Mouse (Mus musculus) thymus, adult 18-20 months (tissue): ENCODE data around the gene Nkiras2.
"Not testable (repeated sequence)": the region's sequence is repeated elsewhere in the genome, so short reads cannot be mapped to it uniquely, and the experiment has no call there.

Experiments
- DNase-seq, 2 experiments: peaks; one replicate each; pipeline ENCODE4 v3.0.0; 2022; ENCODE audit warnings: mixed read lengths in 2 of 2

The Nkiras2 gene

DNA sequence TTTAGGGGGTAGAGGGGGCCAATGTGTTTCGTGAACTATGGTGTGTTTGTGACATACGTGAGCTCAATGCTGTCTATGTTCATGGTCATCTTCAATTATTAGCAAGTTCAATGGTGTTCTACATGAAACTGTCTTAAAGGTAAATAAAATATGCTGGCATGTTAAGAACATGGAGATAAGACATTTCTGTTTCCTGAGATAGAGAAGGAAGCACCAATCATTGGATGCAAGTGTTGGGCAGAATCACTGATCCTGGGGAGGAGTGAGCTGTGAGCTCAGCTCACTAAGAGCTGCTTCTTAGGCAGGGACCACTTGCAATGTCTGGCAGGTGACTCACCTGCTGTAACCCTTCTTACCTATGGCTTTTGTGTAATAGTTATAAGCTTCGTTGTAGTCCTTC lies 17.7 kb upstream of the Nkiras2 start:
- no peak for DNase-seq

GRCm38 (mm10) chr11:100603155-100603554 lies 15.9 kb upstream of the Nkiras2 start:
- no peak for DNase-seq

DNA sequence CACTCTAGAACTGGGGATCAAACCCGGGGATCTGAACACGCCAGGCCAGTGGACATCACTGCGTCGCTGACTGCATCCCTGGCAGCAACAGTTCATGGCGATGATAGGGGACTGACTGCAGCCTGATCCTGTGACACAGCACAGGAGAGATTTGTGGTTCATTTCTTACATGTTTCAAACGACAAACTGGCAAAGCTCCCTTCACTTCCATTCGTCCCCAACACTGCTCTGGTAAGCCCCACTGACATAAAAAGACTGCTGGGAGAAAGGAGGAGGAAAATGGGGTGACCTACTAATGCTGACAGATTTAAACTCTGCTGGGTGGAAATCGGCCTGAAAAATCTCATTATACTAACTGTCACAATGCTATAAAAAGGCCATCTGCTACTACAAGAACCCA lies 15.2 kb upstream of the Nkiras2 start:
- no peak for DNase-seq

GRCm38 (mm10) chr11:100604321-100605005 lies 14.6 kb upstream of the Nkiras2 start:
- DNase-seq: no peak

DNA sequence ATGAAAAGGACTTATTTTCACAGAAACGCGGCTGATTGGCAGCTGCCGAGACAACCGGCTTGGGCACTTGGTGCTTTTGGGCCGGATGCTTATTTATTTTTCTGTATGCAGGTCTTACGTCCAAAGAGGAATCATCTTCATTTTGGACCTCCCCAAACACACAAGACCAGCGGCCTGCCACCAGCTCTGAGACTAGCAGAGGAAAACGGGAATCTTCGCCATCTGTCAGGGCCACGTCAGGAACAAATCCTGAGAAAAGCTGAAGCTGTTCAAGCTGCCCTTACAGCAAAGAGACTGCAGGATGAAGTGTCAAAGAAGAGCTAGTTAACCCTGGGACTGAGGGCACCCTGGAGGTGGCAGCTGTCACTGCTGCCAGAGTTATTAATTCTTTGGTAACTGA lies 13.6 kb upstream of the Nkiras2 start:
- no peak for DNase-seq

- no peak for DNase-seq
Measured at GRCm38 (mm10) chr11:100607121-100607520, 11.9 kb upstream of the Nkiras2 start.

DNA sequence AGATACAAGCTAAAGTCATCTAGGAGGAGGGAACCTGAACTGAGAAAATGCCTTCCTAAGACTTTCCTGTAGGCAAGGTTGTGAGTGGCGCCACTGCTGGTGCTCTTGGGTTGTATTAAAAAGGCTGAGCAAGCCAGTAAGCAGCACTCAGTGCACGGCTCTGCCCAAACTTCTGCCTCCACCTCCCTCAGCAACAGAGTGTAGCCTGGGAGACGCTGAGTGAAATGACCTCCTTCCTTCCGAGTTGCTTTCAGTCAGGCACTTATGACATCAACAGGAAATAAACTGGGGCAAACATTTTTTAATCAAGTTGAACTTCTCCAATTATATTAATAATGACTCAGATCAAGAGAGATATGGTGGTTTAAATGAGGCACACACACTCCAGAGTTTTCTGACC lies 10.2 kb upstream of the Nkiras2 start:
- DNase-seq: no peak

DNA sequence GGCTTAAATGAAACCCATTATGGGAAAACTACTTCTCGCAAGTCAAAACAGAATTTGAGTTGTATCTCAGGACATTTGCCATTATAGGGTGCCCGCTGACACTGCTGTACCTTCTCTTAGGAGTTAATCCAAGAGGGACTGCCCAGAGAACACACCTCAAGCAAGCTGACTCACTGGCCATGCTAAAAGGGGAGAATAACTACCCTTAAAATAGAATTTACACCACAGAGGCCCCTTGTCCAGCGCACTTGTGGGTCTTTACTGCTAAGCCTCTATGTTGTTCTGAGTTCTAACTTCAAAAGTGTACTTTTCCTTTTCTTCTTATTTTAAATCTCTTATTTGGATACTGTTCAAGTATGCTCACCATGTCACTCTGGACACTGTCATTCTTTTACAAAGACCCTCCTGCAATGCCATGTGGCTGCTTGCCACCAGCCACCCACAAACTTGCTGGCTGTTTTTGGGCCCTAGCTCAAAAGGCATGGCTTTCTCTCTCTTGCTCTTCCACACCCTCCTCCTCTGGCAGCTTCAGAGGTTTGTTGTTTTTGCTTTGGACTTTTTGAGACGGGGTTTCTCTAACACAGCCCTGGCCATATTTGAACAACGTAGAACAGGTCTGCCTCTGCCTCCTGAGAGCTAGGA lies 9.6 kb upstream of the Nkiras2 start:
- no peak for DNase-seq

DNA sequence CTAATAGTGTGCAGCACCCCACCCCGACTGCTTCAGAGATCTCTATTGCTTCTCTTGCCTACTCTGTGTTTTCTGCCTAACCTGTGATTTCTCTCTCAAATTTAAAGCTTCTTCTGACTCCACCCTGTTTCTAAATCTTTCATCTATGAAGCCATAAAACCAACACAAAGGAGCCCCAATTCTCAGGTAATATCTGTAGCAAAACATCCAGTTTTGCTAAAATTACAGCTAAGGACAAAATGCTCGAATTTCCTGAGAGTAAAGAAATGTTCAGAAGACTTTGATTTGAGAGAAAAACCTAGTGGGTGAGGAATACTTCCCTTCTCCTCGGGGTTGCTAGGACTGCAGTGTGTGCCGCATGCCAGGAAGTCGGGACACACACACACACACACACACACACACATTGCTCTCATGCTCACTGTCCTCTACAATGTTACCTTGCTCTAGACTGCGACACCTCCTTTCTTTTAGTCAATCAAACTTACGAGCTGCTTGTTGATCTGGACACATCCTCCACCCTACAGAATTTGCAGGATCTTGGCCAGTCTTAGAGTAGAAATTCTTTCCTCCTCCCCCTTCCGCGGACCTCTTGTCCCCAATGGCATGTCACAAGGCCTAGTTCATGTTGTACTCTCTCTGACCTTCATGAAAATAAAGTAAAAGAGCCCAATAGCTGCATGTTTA lies 8.9 kb upstream of the Nkiras2 start:
- no peak for DNase-seq

- no peak for DNase-seq
Measured at GRCm38 (mm10) chr11:100611627-100612026, 7.4 kb upstream of the Nkiras2 start.

DNA sequence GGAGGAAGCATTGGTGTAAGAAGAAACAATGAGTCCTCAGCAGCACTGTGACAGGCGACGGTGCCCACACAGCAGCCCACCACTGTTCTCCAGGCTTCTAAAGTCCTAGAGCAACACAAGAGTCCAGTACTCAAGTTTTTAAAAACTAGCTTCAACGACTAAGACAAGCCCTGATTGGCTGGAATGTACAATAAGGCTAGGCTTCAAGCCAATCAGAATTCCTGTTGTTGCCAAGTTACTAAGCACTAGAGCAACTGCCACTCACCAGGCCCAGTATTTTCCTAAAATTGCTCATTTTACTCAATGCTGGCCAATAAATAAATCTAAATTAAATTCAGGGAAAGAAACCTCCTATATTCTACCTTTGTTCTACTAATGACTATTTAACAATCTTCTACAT lies 5.8 kb upstream of the Nkiras2 start:
- no peak for DNase-seq

DNA sequence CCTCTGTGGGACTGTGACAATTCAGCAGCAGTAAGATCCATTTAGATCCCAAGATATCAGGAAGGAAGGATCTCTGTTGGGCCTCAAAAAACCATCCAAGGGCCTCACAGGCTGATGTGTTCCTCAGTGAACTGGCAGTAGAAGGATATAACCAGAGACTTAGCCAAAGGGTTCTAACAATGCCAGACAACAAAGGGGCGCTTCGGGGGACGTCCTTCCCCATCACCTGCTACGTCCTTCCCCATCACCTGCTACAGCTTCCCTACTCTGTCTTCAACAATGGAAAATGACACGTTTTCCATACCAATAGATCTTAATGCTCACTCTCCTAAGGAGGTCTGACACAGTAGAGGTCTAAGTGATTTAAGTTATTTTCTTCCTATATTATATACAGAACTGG lies 2.7 kb upstream of the Nkiras2 start:
- no peak for DNase-seq

- DNase-seq: not testable (repeated sequence)
Measured at GRCm38 (mm10) chr11:100616836-100617235, 2.2 kb upstream of the Nkiras2 start.

- no peak for DNase-seq
Measured at GRCm38 (mm10) chr11:100617480-100617879, 1.6 kb upstream of the Nkiras2 start.

DNA sequence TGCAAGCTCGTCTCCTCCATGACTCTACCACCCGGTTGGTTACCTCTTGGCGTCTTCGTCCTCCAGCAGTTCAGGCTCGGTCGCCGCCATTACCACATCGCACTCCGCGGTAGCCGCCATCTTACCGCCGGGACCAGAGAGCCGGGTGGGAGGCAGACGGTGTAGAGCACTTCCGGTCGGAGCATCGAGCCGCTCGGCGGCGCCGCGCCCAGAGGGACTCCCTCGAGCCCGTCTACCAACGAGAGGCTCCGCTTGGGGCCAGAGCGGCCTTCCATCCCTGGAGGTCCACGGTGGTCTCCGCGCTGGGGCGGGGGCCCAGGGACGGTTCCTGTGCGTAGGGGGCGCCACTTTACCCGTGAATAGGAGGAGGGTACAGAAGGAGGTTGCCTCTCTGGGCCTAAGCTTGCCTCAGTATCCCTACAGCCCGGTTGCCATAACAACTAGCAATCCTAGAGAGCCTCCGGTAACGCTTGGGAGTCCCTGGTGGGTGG lies 486 bp downstream of the Nkiras2 start:
- peak; percentile 96 to 97 for DNase-seq

GRCm38 (mm10) chr11:100619982-100620381 lies 938 bp downstream of the Nkiras2 start, which contains the start of gene Dnajc7:
Gene Dnajc7 (minus strand): TSS chr11:100620168.
- no peak for DNase-seq

DNA sequence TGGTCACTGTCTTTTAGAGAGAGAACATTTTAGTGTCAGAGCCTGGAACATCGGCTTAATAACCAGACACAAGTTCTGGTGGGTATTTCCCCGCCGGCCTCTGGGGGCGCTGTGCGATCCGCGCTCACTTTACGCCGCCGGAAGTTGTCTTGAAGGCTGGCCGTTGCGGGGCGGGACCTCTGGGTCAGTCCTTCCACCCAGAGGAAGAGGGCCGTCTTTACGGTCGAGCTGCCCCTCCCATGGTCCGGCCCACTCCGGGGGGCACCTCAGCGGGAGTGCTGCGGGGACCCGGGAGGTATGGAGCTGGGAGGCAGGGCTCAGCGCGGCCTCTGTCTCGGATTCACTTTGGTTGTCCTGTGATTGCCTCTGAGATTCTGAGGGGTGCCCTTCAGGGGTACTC lies 3.7 kb downstream of the Nkiras2 start:
- peak; percentile 88 to 91 for DNase-seq

DNA sequence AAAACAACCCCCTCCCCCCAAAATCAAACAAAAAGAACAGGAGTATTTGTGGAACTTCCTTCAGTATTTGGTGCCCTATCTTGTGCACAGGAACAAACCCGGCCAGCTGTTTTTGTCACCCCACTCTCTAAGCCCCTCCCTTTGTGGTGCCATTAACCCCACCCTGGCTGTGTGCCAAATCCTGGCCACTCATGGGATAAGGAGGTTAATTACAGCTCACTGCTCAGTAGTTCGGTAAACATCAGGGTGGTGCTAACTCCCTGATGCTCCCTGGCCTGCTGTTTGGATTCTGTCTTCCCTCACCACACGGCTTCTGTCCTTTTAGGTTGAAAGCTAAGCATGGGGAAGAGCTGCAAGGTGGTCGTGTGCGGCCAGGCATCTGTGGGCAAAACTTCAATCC lies 4.8 kb downstream of the Nkiras2 start:
- no peak for DNase-seq

DNA sequence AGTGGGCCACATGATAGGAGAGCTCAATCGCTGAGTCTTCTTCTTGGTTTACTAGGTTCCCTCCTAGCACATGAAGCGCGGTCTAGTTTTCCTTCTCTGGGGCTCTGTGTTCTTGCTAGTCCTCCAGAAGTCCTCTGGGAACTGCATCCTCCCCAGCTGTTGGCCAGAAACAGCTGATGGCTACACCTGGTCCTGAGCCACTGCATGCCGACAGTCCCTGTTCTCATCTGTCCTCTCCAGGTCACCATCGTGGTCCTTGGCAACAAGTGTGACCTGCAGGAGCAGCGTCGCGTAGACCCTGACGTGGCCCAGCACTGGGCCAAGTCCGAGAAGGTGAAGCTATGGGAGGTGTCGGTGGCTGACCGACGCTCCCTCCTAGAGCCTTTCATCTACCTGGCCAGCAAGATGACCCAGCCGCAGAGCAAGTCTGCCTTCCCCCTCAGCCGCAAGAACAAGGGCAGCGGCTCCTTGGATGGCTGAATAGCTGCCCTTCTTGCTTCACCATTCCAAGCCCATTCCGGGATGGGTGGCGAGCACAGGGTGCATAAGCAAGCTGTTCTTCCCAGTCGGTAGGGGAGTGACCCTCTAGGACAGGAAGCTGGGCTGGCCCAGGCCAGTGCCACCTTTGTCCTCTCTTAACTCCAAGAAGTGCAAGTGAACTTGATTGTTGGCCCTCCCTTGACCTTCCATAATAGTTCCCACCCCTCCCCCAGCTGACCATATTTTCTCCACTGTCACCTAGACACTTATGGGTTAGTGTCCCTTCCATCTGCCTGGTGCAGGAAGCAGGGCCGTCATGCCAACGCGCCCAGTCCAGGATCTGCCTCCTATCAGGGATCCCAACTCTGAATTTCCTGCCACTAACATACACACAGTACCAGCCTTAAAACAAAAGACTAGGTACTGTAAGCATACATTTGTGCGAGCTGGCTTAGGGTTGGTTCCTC lies 7.0 kb downstream of the Nkiras2 start:
- no peak for DNase-seq

DNA sequence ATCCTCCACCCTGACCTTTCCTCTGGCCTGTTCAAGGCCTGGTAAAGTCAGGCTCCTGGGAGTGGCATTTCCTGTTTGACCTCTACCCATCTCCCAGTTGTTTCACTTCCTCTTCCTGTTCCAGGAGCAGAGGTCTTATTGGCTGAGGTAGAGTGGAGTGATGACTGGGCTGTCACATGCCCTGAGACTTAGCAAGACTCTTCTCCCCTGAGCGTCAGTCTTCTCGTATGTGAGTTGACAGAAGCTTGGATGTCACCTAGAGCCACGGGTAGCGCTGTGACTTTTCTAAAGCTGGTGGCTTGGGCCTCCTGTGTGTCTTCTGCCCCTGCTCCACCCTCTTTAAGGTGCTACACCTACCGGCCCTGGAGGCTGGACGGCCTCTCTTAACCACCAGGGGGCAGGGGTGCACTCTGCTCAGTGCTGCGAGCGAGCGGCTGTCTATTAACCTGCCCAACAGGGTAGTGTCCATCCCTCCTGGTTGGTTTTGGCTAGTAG lies 7.7 kb downstream of the Nkiras2 start:
- peak; percentile 32 to 55 for DNase-seq

DNA sequence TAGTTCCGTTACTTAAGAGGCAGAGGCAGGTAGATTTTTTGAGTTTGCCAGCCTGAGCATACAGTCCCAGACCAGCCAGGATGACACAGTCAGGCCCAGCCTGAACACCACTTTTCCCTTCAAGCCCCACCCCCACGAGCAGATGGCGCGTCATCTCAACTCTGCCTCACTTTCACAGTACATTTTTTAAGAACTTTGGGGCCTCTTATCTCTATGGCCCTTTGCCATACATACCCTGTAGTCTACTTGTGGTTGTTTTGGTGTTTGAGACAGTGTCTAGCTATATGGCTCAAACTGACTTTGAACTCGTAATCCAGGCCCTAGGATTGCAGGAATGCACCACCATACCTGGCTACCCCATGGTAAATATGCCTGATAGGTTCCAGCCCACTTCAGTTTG lies 9.0 kb downstream of the Nkiras2 start:
- DNase-seq: no peak

DNA sequence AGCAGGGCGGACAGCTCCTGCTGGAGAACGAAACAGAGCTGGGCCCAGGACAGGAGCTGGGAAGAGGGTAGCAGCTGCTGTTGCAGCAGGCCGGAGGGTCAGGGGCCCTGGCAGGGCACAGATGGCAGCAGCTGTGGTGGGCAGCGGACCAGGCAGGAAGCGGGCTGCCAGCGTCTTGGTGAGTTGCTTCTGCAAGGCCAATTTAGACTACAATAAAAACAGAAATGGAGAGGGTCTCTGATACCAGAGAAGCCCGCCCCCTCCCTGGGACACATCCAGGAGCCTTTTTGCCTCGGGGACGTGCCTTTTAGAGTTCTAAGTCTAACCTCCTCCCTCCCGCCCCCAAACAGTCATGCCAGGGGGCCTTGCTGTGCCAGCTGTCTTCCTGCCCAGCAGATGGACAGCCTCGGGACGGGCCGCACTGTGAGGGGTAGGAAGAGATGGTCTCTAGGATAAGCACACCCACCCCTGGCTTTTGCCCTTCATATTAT lies 9.9 kb downstream of the Nkiras2 start:
- DNase-seq: no peak
